Mouse (Mus musculus): Measurements from ENCODE around the gene Prrc2b. TPM values are rescaled to one million over a fixed set of nuclear protein-coding genes. Genes with fewer than 3 reads are reported as not detected.

Gene Prrc2b
- total RNA-seq, 2 experiments from 2014 or later, result 148 to 158 TPM

DNA sequence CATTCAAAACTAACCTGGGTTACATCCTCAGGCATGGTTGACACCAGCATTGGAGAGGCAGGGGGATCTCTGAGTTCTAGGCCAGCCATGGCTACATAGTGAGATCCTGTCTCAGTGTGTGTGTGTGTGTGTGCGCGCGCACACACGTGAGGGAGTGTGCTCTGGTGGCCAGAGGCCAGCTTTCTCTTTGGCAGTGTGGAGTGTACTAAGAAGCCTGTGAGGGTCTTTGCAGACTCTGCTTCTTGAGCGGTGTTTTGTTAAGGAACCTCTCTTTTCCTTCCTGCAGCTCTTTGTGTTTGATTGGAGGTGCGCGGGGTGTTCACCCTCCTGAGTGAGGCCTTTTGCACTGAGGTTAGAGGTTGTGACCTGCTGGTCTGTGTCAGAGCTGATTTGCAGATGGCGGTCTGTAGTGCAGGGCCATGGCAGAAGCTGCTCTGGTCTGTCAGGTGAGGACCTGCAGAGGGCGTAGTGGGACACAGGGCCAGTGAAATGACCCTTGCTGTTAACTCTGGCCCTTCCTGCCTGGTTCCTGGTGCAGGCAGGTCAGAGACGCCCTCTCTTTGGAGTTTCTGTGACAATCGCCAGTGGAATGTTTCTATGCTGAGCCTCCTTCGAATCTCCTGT is 7.8 kb downstream of the Prrc2b start:
- DNase-seq (ENCODE audit: low spot score in 2 of 2), result no peak

DNA sequence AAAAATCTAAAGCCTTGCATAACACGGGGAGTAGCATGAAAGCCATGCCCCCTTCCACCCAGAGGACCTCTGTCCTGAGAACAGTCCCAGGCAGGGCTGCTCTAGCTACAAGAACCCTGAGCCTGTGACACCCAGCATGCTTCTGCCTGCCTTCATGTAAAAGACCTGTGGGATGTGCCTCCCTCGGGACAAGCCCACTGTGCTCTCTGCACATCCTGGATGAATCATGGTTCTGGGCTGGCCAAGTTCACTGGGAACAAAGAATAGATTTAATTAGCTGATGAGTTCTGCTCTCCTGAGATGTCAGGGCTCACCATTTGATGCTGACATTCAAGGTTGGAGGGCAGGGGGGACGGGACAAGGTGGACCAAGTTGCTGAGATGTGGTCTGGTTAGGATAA is 9.6 kb downstream of the Prrc2b start:
- DNase-seq (ENCODE audit: low spot score in 2 of 2), result no peak

DNA sequence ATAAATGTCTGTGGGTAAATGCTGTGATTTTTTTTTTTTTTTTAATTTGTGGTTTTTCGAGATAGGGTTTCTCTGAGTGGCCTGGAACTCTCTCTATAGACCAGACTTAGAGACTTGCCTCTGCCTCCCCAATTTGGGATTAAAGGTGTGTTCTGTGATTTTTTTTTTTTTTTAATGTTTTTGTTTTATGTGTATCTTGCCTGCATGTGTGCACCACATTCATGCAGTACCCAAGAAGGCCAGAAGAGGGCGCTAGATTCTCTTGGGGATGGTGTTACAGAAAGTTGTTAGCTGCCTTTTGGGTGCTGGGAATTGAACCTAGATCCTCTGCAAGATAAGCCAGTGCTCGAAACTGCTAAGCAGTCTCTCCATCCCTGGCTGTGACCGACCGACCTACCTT is 10.1 kb downstream of the Prrc2b start:
- DNase-seq (ENCODE audit: low spot score in 2 of 2), result no peak

DNA sequence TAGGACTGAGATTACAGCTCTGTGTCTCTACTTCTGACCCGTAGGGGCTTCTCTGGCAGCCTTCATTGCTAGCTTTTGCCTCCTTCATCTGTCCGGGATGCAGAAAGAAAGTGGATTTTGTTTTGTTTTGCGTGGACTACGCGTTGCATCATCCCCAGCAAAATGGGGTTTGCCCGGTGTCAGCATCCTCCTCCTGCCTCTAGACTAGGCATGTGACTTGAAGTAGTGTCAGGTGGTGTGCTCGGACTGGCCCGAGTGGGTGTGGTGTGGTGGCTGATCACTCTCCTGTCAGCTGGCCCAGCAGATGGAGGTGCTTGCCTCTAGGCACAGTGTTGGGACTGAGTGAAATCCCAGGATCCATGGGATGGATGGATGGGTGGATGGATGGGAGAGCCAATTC is 11.2 kb downstream of the Prrc2b start:
- DNase-seq (ENCODE audit: low spot score in 2 of 2), result no peak

DNA sequence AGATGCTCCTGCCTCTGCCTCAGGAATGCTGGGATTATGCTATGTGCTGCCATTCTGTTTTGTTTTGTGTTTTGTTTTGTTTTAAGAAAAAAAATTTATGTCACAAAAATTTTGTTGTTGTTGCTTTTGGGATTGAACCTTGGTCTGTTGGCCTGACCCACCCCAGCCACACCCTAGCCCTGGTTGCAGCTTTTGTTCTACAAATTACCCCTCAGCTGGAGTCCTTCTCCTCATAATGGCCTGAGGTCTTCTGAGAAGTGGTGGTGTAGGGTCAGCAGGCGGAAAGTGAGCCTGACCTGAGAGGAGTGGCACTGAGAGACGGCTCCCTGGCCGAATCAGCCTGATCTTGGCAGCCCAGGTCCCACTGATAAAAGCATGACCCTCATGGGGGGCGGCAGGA is 11.8 kb downstream of the Prrc2b start:
- DNase-seq (ENCODE audit: low spot score in 2 of 2), result no peak

DNA sequence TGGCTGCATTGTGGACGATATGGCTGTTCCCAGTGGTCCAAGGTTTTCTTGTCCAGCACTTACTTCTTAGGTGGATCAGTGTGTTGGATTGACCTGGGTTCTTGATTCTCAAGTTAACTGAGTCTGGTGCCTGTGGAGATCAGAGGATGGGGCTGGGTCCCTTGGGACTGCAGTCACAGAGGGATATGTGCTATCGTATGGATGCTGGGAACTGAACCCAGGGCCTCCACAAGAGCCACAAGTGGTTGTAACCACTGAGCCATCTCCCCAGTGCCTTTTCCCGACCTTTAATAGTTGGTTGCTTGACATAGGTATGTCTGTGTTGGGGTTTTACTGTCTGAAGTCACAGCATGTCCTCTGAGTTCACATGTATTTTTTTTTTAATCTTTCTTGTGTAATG is 12.2 kb downstream of the Prrc2b start:
- DNase-seq (ENCODE audit: low spot score in 2 of 2), result no peak

DNA sequence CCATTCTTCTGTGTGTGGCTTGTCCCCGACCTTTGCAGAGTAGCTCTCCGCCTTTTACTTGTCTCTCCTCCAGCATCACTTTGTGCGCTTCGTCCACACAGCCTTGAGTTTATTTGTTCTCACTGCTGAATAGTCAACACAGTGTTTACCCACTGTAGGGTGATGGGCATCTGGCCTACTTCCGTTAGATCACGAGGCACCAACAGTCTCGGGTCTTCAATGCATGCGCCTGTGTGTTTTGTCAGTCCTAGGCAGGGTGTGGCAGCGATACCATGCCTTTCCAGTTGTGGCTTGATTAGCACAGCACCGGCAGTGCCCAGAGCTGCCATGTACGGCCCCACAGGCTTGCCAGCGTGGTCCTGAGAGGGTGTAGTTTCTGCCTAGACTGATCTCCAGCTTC is 13.6 kb downstream of the Prrc2b start:
- DNase-seq (ENCODE audit: low spot score in 2 of 2), result no peak

DNA sequence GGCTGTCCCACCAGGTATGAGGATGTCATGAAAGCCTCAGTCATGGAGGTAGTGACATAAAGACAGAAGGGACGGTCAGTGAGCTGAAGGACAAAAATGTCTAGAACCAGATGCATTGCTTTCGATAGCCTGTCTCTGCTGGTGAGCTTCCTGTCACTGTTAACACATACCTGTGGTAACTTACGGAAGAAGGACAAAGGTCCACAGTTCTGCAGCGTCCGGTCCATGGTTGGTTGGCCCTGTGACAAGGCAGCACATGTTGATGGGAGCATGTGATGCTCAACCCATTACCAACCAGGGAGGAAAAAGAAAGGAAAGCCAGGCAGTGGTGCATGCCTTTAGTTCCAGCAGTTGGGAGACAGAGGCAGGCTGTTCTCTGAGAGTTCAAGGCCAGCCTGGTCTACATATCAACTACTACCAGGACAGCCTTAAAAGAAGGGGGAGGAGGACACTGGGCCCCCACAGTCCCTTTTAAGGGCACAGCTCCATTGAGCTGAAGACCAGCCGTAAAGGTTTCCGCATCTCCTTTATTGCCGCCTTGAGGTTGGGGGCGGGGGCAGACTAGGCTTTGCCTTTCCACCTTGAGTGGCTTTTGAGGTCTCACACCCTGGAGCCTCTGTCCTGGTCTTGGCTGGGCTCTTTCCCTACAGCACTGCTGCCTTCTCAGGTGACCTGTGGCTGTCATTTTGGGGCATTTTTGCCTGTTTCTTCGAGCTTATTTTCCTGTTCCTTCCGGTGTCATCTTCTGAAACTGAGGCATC is 14.3 kb downstream of the Prrc2b start:
- DNase-seq (ENCODE audit: low spot score in 2 of 2), result no peak

DNA sequence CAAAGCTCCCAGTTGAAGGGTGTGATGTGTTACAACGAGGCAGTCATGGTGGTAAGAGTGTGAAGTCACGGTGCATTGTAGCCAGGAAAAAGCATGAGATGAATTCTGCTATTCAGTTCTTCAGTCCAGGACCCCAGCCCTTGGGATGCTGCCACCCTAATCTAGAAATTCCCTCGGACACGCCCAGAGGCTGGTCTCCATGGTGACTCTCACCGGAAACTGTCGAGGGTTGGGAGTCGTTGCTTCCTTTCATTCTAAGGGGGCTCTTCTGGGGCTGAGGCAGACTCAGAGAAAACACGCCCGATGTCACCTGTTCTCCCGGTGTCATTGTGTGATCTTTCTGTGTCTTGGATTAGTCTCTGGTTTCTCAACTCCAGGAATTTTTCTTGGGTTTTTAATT is 15.7 kb downstream of the Prrc2b start:
- DNase-seq (ENCODE audit: low spot score in 2 of 2), result no peak

DNA sequence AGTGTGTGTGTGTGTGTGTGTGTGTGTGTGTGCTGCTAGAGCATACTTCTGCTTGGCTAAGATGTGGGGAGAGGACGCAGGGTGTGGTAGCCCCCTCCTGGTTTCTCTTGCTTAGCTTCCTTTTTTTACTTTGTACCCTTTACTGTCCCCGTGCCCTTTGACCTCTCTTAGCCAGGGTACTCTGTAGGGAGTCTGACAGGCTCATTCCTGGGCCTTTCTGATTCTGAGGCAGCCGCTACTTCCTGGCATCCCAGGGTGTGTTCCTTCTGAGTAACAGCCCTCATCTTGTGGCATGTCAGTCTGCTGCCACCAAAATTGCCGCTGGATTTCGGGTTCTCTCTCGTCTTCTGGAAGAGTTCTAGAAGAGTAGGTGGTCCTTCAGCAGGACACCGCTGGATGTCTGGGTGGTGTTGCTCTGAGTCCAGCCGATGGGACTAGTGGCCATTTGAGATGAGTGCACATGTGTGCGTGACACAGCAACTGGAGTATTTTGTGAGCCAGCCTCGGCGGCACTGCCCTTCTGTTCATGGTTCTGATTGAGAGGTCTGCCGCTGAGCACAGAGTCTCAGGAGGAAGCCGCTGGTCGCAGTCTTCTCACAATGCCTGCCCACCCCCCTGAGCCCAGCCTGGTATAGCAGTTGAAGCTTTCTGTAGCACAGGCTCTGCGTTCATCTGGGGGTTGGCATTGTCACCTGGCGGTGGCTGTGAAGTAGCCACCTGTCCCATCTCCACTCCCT is 16.3 kb downstream of the Prrc2b start:
- DNase-seq (ENCODE audit: low spot score in 2 of 2), result no peak

DNA sequence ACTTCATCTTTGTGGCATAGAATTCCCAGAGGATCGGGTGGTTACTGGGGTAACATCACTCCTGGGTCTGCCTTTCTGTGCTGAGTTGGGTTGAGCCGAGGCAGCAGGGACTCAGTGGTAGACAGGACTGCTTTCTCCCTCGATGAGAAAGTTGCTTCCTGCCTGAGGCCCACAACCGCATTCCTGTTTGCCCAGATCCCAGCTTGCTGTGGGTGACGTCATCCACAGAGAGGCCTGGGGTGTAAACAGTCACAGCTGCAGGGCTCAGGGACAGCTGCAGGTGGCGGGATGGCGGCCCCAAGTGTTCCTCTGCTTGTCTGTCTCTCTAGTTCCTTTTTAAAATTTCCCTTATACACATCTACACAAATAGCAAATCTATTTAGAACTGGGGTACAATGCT is 16.9 kb downstream of the Prrc2b start:
- DNase-seq (ENCODE audit: low spot score in 2 of 2), result no peak

DNA sequence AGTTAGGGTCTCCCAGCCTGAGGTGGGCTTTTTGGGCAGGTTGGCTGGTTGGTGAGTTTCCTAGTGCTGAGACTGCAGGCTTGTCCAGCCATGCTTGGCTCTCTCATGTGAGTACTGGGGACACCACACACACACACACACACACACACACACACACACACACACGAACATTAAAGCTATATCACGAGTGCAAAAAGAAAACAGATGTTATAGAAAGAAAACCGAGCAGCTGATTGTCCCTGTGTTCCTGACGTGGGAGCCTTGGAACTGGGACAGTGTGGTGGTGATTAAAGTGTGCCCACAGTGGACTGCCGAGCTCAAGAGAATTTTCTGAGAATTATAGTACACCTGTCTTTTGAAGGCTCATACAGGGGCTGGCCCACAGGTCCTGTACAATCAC is 18.4 kb downstream of the Prrc2b start:
- no peak for DNase-seq (ENCODE audit: low spot score in 2 of 2)

DNA sequence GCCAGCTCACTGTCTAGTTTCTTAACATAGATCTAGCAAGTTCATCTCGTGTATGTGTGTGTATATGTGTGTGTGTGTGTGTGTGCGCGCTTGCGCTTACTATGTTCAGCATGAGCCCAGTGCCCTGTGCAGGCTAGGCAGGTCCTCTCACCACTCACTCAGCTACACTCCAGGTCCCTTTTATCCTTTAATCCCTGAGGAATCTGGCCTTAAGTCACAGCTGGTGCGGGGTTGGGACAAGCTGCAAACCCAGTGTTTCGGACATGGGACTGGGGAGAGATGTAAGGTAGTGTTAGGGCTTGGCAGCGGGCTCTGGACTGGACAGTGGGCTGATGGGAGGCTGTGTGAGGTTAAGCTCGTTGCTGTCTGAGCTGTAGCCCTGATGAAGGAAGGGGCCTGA is 19.1 kb downstream of the Prrc2b start:
- DNase-seq (ENCODE audit: low spot score in 2 of 2), result no peak

DNA sequence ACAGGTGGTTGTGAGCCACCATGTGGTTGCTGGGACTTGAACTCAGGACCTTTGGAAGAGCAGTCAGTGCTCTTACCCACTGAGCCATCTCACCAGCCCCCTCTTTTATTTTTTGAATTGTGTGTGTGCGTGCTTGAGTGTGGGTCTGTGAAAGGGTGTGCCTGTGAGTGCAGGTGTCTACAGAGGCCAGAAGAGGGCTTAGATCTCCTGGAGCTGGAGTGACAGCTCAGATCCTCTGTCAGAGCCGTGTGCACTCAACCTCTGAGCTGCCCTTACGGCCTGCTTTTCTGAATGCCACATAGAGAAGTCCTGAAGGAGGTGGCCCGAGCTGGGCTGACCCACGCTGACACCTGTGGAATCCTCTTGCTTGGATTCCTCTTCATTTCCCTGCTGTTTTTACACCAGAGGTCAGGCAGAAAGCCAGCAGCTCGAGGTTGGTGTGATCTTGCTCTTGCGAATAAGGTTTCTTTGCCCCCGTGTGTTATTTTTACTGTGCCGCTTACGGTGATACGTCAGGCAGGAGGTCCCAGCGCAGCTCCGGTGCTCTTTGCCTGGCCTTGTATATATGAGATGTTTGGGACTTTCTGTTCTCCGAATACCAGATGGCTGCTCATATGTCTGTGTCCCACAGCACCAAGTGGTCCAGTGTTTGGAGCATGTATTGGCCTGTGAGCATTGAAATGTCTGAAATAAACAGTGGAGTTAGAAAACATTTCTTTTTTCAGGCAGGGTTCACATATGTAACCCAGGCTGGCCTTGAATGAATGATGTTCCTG is 21.0 kb downstream of the Prrc2b start:
- no peak for DNase-seq (ENCODE audit: low spot score in 2 of 2)

DNA sequence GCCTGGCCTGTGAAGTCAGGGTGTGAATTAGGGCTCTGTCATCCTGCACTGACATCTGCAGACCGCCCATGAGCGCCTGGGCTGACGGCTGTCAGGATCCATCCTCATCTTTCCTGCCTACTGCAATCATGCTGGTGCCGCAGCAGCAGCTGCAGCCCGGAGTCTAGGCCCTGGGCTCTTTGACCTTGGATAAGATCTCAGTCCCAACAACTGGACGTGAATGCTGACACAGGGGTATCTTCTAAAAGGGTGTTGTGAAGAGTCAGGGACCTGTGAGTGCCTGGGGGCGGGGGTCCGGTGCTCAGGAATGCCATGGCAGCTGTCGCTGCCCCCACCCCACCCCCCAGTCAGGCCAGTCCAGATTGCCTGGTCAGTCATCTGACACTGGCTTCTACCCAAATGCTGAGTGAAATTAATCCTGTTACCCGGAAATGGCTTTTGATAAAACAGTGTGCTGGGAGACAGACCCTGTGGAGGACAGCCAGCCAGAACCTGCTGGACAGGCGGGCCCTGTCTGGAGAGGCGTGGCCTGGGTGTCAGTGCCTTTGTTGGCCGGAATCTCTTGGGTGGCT is 23.4 kb downstream of the Prrc2b start:
- DNase-seq (ENCODE audit: low spot score in 2 of 2), result no peak

DNA sequence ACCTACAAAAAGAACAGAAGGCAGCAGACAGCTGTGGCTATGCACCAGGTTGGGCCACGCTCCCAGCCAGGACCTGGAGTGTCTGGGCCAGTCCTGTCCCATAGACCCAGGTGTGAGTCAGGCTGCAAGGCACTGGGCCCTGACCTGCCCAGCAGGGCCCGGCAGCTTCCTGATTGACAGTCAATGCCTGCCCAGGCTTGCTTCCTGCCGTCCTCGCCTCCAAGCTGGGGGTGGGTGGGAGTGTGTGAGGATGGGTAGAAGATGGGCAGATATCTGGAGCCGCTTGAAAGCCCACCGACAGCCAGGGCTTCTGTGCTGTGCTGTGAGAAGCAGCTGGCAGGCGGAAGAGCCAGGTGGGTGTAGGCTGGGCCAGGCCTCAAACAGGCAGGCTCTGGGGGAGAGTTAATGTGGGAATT is 24.2 kb downstream of the Prrc2b start:
- no peak for DNase-seq (ENCODE audit: low spot score in 2 of 2)

DNA sequence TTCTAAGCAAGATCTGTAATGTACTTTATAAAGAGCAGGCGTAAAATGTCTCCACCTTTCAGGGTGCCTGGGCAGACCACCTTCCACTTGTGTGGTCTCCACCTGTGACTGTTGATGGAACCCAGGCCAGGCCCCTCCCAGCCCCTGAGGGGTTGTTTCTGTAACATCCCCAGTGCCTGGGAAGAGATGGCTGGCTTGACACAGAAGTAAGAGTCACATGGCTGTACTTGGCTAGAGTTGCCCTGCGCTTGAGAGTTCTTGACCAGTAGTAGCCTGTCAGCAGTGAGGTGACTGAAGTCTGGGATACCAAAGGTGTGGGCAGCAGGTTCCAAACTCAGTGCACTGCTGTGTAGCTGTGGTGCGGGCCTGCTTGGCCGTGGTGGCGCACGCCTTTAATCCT is 24.6 kb downstream of the Prrc2b start:
- DNase-seq (ENCODE audit: low spot score in 2 of 2), result no peak

DNA sequence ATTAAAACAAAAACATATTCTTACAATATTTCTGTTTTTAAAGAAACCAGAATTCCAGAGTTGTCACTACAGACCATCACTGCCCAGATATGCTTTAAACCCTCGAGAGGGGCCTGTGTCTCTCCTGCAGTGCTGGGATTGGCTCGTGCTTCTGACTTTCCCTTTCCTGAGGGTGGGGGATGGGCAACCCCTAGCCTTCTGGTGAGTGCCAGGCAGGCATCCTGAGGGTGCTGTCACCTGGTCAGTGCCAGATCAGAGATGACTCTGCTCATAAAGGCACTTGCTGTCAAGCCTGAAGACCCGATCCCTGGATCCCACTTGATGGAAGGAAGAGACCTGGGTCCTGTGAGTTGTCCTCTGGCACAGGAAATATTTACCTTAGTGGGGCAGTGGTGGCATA is 26.0 kb downstream of the Prrc2b start:
- no peak for DNase-seq (ENCODE audit: low spot score in 2 of 2)

DNA sequence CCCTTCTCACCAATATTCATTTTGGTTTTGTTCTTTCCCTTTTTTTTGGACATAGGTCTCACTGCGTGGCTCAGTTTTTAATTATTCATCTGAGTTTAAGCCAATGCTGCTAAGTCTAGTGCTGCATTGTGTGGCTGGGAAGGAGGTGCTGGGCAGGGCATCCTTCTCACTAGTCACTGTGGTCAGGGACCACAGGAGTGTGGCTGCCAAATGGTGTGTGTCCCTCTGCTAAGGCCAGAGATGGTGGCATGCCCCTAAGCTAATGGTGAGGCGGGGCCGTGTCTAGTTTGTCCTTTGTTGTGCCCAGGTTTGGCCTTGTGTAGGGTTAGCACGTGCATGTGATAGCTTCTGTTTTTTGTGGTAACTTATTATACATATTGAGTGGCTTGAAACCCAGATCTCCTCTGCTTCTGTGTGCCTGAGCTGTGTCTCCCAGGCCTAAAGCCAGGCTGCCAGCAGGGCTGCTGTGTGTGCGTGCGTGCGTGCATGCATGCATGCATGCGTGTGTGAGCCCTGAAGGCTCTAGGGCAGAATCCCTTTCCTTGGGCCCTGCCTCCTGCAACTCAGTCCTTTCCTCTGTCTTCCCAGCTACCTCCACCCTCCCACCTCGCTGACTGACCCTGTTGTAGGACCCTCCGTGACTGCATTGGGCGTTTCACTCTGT is 26.6 kb downstream of the Prrc2b start:
- DNase-seq (ENCODE audit: low spot score in 2 of 2), result no peak

DNA sequence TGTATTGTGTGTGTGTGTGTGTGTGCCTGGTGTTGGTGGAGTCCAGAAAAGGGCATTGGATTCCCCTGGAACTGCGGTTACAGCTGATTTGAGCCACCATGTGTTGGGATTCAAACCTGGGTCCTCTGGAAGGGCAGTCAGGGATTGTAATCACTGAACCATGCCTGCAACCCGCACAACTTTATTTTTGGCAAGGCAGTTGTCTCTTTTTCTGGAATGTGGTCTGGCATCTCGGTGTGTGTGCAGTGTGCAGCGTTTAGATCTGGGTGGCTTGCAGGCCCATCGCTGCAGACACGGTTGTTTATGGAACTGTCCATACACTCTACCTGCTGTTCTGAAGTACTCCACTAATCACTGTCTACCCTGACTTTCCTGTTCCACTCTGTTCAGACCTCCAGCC is 28.5 kb downstream of the Prrc2b start:
- DNase-seq (ENCODE audit: low spot score in 2 of 2), result no peak

DNA sequence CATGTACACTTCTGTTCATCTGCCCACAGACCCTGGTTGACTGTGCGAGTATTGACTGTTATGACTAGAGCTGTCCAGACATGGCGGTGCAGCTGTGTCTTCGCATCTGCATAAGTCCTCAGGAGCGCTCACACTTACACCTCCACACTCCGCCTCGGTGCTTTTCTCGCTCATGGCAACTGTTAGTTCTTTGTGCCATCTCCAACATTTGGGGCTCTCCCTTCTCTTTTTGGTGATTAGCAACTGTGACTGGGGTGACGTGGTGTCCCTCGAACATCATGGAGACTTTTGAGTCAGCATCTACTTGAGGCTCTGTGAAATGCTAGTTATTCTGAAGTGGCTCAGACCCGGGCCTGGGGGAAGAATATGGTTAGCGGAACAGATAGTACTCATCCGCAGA is 29.2 kb downstream of the Prrc2b start:
- no peak for DNase-seq (ENCODE audit: low spot score in 2 of 2)
